Mouse (Mus musculus): Measurements from ENCODE around the gene Lsm6. TPM values are rescaled to one million over a fixed set of nuclear protein-coding genes. Genes with fewer than 3 reads are reported as not detected.
"Not testable (repeated sequence)": the region's sequence is repeated elsewhere in the genome, so short reads cannot be mapped to it uniquely, and the experiment has no call there.

Gene Lsm6
- 100 to 1,000 TPM; 159 to 179 TPM for total RNA-seq (2021)
- long read RNA-seq, experiment 1, transcript Lsm6-203 (5 exons, 3,792 nt) = minor isoform, 32 of 168 reads
- long read RNA-seq, experiment 1, transcript Lsm6-201 (4 exons, 2,107 nt) = major isoform, 43 of 168 reads
- long read RNA-seq, experiment 1, transcript Lsm6-204 (3 exons, 541 nt) = minor isoform, 39 of 168 reads
- long read RNA-seq, experiment 1, partial matches to known transcripts = 3 of 168 reads
- long read RNA-seq, experiment 1, other reads (novel, unspliced or antisense) = 50 of 168 reads
- long read RNA-seq, experiment 2, transcript Lsm6-201 (4 exons, 2,107 nt) = minor isoform, 30 of 142 reads
- long read RNA-seq, experiment 2, transcript Lsm6-203 (5 exons, 3,792 nt) = minor isoform, 28 of 142 reads
- long read RNA-seq, experiment 2, transcript Lsm6-204 (3 exons, 541 nt) = major isoform, 36 of 142 reads
- long read RNA-seq, experiment 2, partial matches to known transcripts = 0 of 142 reads
- long read RNA-seq, experiment 2, other reads (novel, unspliced or antisense) = 48 of 142 reads

DNA sequence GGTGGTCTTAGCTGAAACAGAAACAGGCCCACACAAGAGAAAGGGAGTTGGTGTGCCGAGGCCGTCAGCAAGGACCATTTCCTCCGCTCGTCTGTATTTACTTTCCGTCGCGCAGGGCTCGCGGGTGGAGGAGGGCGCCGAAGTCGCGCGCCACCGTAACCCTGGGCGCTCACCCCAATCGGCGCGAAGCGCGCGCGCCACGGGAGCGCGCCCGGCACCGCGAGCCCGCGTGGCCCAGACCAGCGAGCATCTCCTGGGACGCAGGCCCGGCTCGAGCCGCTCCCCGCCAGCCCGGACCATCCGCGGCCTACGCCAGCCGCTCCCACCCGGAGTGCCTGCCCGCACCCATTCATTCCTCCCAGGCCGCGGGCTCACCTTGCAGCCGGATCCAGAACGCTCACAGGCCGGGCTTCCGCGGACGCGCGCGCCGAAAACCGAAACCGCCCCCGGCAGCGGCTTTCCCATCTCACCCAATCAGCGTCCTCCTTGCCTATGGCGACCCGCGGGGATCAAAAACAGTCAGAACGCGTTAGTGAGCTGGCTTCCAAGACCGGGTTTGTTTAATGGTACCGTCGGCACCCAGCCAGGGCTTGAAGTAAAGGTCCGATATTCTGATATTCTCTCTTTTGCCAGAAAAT lies at the start of gene Lsm6:
TSS of gene Lsm6 (minus strand) at position 468 of the 638 bp plus-strand sequence.
- peak; percentile 95 to 98 for DNase-seq (ENCODE audit: low spot score in 2 of 2)

DNA sequence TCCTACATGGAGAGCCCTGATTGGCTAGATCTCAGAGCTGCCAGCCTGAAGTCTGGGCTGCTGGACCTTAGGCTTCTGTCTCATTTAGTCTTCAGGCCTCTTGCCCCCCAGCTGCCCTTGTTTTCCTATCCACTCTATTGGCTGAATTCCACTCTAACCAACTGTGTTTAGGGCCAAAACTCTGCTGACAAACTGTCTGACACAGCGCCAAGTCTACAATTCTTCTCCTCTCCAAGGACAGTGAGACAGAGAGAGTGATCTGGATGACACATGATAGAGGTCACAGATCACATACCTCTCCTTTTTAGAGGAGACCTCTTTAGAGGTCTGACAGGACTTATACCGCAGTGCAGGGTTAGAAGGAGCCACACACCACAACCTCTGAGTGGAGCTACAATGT lies 46.1 kb upstream of the Lsm6 start:
- no peak for DNase-seq (ENCODE audit: low spot score in 2 of 2)

DNA sequence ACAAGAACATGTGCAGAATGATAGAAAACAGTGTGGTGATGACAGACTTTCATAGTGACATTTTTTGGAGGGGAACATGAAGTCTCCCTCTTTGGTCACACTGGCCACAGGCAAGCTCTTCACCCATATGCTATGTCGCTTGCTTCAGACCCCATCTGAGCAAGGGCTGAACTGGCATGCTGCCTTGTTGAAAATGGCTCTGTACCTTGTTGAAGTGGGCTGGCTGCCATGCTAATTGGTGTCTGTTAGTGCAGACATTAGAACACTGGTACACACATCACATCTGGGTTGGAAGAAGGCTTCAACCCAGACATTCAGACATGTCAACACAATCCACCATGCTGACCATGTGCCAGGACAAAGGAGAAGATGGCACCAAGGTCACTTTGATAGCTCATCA lies 42.1 kb upstream of the Lsm6 start:
- no peak for DNase-seq (ENCODE audit: low spot score in 2 of 2)

DNA sequence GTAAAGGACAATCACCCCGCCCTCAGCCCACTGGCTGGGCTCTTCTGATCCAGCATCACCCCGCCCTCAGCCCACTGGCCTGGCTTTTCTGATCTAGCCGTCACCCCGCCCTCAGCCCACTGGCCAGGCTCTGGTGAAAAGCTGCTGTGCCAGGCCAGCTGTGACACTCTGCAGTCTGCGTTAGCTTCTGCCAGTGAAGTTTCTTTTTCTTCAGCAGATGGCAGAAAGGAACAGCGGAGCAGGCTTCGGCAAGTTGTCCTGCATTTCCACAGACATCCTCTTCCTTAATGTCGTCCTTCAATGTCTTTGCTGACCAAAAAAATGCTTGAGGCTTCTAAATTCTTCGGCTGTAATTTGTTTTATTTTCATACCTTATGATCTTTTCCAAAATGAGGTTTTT lies 41.1 kb upstream of the Lsm6 start:
- peak in 1 of 2 experiments; percentile 17 for DNase-seq (ENCODE audit: low spot score in 2 of 2)

DNA sequence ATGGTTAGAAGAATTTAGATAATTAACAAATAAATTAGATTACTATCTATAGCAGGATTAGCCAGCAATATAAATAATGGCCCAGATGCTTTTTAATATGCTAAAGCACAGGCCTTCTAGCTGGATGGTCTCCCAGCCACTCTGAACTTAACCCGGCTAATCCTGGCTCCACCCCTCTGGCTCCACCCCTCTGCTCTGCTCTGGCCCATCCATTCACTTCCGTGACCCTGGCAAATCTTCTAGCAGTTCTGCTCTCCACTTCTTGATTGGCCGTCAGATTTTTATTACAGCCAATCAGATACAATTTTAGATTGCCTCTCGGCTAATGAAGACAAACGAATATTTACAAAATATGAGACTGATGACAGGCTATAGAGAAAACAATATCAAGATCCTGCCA lies 39.8 kb upstream of the Lsm6 start:
- no peak for DNase-seq (ENCODE audit: low spot score in 2 of 2)

DNA sequence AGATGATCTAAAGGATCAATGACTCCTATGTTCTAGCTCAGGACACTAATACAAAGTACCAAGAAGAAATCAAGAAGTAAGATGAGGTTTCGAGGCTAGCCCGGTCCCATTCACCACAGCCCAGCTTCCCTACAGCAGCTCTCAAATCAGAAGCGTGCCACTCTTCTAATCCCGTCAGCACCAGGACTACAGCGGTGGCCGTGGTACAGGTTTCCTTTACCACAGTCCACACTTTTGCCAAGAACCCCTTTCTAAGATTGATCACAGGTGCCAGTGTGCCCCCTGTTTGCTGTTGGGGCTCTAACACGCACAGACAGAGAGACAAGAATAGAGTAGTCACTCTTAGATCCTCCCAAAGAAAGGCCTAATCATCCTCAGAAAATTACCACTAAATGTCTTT lies 36.5 kb upstream of the Lsm6 start:
- DNase-seq (ENCODE audit: low spot score in 2 of 2) = no peak

DNA sequence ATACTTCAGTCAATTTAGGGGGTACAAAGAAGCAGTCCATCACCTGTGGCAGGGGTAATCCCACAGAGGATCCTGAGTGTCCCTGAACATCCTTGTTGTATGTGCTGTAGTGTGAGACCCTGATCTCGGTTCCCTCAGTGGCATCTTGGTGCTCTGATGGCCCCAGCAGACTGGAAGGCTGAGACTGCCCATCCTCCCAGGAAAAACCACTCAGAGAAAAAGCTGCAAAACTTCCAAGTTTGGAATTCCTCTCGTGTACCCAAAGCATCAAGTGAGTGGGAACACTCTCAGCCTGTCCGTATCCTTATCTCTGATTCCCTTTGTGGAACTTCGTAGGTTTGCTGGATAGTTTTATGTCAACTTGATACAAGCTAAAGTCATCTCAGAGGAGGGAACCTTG lies 31.3 kb upstream of the Lsm6 start:
- no peak for DNase-seq (ENCODE audit: low spot score in 2 of 2)

DNA sequence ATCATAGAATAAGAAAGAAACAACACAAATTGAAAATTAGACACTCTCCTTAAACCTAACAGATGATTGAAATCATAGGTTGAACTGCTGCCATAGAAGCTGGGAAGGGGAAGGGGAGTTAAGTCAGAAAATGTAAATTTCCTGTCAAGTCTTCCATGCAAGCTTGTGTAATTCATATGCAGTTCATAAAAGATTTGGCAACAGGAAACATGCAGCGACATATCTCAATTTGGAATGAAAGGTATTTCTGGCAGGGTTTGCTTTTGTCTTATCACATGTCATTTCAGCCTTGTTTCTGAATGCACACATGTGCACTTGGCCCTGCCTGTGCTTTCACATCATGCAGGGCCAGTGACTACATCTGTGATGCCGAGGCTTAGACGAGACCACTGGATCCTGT lies 26.3 kb upstream of the Lsm6 start:
- DNase-seq (ENCODE audit: low spot score in 2 of 2) = no peak

DNA sequence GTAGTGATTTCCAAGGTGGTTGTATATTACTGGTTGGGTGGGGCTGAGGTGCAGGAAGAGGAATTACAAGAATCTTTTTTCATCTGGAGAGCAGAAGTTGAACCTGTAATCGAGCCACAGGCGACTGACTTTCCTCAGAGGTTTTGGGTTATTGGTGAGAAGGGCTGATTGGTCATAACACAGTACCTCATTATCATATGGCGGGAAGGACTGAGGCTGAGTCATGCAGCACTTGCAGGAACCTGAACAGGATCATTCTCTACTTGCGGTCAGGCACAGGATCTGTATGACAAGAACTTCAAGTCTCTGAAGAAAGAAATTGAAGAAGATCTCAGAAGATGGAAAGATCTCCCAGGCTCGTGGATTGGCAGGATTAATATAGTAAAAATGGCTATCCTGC lies 23.6 kb upstream of the Lsm6 start:
- no peak for DNase-seq (ENCODE audit: low spot score in 2 of 2)

DNA sequence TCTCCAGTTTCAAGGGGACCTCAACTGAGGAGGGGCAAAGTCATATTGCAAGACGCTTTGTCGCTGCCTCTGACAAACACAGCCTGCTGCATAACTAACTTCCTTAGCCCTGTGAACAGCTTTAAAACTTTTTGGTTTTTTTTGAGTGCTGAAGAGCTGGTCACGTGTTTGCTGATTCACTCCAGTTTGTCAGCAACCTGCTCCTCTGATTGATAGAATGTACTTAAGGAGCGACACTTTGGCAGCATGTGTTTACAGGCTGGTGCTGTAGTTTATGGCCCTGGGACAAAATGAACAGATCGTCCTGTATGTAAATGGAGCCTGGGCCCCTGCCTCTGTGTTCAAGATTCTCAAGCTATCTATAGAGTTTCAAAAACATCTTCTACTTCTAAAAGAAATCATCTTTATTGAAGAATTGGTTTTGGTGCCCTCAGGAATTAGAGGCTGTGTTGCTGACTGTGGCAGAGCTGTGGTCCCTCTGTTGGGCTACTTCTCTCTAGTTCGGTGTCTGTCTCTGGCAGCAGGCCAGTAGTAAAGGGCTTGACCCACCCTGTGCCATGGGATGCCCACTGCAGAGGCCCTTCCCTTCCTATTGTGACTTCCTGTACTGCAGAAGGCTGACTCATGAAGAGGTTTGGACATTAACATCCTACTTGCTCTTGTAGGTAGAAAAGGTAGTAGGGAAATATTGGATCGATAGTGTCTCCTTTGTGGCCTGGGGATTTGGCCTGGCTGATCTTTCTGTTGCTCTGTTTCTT lies 17.9 kb upstream of the Lsm6 start:
- no peak for DNase-seq (ENCODE audit: low spot score in 2 of 2)

DNA sequence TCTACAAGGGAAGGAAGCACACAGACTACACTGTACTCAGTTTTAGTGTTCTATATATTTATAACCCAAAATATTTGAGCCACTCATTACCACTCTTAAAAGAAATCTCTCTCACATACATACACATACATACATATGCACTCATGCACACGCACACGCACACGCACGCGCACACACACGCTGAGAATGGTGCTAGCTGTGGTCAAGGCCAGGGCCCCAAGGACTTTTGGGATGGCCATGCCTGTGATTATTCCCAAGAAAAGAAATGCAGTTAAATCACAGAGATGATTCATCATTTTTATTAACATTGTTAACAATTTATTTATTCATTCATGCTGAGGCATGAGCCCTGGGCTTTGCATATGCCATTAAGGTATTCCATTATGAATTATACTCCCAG lies 15.2 kb upstream of the Lsm6 start:
- DNase-seq (ENCODE audit: low spot score in 2 of 2) = no peak

DNA sequence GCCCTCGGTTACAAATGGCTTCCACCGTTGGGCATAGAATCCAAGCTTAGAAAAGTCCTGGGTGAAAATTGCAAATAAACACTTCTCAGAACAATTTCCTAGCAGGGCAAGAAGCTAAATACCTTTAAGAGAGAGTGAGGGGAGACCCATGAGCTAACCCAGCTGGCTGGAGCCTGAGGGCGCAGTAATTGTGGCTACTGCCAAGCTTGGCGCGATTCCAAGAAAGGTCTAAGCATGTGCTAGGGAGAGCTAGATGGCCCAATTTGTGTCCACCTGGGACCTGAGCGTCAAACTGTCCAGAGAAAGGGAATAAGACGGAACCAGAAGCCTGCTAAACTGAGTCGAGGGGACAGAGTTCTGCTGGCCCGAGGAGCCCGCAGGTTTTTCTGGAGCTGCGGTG lies 7.5 kb upstream of the Lsm6 start:
- no peak for DNase-seq (ENCODE audit: low spot score in 2 of 2)

DNA sequence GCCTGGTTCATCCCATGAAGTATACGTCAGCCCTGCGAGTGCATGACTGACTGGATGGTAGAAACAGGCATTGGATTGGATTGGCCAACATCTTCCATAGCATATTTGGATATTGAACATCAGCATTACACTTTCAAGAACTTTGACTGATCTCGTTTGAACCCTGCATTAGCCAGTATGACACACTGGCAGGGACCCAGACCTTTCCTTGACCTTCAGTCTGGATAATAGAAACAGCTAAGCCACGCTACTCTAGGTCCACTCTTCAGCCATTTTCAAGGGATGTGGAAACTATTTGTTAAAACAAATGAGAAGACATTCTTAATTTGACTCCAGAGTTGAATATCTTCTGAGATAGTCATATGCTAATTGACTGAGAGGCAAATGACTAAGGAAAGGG lies 3.6 kb upstream of the Lsm6 start:
- DNase-seq (ENCODE audit: low spot score in 2 of 2) = no peak

DNA sequence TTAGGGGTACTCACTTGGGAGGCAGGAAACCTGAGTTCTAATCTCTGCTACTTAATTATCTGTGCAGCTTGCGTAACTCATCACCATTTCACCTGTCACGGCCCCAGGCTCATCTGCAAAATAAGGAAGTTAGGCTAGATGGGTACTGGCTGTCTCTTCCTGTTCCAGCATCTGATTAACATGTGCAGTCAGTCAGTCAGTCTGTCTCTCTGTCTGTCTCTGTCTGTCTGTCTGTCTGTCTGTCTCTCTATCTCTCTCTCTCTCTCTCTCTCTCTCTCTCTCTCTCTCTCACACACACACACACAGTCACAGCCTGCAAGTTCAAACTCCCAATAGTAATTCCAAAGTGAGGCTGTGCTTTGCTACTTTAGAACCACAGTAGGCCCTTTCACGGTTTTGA lies 967 bp downstream of the Lsm6 start:
- not testable (repeated sequence) for DNase-seq (ENCODE audit: low spot score in 2 of 2)

DNA sequence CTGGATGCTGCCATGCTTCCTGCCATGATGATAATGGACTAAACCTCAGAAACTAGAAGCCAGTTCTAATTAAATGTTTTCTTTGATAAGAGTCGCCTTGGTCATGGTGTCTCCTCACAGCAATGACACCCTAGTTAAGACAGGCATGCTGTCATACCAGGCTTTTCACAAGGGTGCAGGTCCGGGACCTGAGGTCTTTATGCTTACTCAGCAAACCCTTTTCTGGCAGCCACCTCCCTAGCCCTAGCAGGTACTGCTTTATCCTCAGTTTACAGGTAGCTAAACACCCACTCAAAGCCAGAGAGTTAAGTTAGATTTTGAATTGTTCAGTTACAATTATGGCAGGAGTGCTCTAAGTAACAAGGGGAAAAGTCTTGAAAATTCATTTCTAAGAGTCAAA lies 6.2 kb downstream of the Lsm6 start:
- DNase-seq (ENCODE audit: low spot score in 2 of 2) = no peak

DNA sequence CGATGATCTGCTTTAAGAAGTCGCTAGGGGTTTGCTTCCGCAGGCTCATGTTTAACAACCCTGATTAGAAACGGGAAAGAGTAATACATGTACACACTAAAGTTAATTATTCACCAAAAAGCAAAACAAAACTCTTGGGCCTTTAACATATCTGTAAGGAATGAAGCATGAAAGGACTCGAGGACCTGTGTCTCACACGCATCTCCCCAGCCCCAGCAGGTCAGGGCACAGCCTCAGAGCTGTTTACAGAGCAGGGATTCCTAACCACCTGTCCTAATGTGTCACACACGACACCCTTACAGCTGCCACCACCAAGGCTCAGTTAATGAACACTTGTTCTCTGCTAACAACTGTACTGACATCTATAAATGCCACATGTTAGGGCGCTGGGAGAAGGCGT lies 7.9 kb downstream of the Lsm6 start:
- peak in 1 of 2 experiments; percentile 24 for DNase-seq (ENCODE audit: low spot score in 2 of 2)

DNA sequence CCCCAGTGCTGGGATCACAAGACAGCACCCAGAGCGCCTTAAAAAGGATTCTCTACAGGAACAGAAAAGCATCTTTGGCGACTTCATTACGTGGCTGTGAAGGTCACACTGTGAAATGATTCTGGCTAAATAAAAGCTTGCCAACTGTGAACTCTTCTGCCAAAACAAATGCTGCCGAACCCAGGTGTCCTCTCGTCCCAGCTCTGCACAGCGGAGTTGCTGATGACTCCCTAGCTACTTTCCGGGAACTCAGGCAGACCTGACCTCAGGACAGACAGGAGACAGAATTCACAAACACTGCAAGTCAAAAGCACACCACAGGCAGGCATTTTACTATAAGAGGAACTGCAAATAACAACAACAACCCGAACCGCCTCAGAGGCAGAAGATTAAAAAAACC lies 8.5 kb downstream of the Lsm6 start:
- DNase-seq (ENCODE audit: low spot score in 2 of 2) = no peak

DNA sequence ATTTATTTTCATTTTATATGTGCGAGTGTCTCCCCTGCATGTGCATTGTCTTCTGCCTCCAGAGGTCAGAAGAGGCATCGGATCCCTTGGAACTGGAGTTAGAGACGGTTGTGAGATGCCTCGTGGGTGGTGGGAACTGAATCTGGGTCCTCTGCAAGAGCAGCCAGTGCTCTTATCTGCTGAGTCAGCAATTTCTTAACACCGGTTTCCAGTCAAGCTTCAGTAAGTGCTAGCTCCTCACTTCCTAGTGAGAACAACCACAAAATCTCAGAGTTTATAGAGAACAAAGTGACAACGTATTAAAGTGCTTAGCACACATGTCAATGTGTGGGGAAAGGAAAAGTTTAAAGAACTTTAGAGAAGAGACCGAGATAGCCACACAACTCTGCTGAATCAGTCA lies 9.2 kb downstream of the Lsm6 start:
- no peak for DNase-seq (ENCODE audit: low spot score in 2 of 2)

DNA sequence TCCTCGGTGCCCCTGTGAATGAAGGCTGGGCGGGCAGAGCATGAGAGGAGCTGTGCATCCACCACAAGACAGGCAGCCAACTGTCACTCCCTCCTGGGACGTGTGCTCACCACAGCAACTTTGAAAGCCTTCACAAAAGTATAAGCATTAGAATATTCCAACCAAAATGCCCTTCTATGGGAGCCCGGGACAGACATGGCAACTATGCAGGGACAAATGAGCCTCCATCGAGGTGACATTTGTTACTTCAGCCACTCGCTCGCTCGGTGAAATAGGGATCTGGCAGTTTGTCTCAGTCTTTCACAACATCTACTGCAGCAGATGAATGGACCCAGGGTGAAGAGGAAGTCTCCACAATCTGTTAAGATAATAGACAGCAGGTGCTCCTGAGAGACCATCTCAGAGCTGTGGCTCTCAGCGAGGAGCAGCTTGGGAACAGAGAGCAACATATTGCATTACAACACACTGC lies 10.7 kb downstream of the Lsm6 start:
- DNase-seq (ENCODE audit: low spot score in 2 of 2) = no peak

DNA sequence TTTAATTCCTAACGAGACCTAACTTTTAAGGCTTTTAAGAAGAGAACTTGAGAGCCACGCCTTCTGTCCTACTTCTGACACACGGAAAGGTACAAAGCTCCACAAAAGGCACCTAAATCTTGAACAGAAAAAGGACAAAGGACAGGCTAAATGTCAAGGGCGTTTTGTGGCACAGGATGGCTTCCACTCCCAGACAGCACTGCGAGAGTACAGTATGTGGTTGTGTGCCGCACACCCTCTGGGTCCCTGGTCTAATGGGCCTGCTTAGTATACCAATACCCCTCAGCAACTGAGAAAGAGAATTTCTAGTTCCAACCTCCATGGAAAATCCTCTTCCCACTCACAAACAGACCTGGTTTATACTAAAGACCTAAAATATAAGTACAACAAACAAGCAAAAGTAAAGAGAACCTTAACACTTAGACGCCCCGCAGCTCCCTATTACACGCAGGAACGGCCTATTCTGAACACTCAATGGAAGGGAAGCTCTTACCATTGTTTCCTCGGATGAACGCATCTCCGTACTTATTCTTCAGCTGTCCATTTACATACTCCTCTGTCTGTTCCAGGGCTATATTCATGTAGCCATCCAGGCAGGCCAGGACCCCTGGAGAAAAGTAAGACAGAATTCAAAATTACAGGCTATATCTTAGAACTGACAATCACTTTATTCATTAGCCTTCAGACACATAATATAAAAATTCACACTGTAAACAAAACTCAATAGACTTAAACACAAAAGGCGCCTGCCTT lies 11.3 kb downstream of the Lsm6 start:
- no peak for DNase-seq (ENCODE audit: low spot score in 2 of 2)

DNA sequence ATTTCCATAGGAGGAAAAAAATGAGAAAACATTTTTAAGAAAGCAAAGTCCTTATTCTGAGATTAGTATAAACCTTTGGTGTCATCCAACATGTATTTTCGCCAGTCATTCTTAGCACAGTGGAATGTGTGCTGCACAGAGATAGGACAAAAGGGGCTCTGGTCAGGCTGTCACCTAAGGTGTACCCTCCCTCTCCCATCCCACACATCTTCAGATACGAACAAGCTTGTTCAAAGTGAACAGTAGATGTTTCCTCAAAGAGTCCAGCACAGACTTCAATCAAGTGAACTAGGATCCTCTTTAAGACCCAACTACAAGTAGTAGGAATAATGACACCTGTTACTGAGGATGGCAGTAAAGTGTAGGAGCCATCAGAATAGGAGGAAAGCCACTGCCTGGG lies 12.1 kb downstream of the Lsm6 start:
- DNase-seq (ENCODE audit: low spot score in 2 of 2) = no peak
